Mouse (Mus musculus) cerebellum, adult 18-20 months (tissue): ENCODE measurements around the gene Rarres2.

Experiments
- DNase-seq, 2 experiments: peaks; one replicate each; pipeline ENCODE4 v3.0.0; 2021

The Rarres2 gene

DNA sequence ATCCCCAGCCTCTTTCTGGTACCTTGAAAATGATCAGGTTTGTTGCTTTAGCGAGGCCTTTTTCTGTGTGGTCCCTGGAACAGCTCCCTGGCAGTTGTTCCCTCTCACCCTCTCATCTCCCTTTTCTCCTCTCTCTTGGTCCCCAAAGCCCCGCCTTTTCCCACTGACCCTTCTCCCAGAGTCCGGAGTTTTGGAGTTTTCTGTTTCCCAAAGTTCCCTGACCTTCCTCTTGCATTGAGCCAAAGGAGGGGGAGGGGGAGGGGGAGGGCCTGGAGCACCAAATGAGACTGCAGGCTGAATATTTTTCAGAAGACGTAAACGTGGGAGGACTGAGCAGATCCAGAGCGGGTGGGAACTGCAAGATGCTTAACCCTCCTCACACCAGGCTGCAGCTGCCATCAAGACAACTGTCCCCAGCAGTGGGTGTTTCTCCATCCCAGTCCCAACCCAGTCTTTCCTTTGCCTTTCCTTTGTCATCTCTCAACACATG is at the start of gene Rarres2:
Gene Rarres2 (minus strand): TSS at position 218 of the 490 bp plus-strand sequence.
- DNase-seq, result no peak

DNA sequence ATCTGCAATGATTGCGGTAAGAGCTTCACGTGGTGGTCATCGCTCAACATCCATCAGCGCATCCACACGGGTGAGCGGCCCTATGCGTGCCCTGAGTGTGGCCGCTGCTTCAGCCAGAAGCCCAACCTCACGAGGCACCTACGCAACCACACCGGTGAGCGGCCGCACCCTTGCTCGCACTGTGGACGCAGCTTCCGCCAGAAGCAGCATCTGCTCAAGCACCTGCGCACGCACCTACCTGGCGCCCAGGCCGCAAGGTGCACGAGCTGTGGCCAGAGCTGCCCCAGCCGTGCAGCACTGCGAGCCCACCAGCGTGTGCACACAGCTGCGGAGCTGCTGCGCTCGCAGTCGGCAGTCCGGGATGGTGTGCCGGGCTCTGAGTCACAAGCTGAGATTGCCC is 47.4 kb upstream of the Rarres2 start:
- DNase-seq, result no peak

DNA sequence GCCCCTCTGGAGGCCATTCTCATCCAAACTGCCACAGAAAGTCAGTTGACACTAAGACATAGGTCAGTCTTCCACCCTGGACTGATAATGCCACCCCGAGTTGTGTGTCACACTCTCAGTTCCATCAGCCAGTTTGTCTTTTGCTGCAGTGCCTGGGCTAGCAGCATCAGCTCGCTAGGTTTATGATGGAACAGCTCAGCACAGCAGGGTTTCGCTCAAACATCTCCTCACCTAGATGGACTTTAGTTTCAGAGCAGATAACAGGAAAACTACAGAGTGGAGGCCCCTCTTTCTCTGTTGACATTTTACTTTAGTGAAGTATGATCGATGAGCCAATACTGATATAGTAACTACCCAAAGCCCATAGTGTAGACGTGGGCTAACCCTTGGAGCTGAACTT is 42.2 kb upstream of the Rarres2 start:
- no peak for DNase-seq

DNA sequence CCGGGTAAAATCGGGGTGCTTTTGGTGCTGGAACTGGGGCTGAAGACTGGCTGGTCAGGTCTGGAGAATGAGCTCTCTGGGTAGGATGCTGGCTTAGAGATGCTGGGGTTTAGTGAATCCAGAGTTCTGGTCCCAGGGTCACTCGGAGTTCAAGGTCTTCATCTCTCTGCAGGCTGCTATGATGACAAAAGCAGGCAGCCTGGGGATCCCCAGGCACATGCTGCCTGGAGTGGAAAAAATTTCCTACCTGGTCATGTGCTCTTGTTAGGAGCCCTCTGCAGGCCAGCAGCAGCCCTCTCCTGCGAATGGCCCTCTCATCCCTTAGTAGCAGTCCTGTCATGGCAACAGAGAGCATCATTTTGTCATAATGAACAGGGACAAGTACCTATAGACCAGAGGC is 40.9 kb upstream of the Rarres2 start:
- no peak for DNase-seq

DNA sequence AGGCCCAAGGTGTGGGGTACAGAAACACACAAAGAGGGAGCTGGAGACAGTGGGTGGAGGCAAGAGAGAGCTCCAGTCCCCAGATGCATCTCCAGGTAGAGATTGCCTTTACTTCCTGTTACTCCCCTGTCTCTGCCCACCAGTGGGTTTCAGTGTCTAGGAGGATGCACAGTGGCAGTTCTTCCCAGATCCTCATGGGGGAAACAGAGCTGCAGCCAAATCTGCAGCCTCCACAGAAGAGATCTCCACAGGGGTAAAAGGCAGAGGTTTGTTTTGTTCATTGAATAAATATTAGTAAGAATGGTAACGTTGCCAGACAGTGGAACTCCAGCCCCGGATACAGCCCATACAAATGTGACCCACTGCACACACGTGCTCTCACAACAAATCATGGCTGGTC is 38.1 kb upstream of the Rarres2 start:
- no peak for DNase-seq

DNA sequence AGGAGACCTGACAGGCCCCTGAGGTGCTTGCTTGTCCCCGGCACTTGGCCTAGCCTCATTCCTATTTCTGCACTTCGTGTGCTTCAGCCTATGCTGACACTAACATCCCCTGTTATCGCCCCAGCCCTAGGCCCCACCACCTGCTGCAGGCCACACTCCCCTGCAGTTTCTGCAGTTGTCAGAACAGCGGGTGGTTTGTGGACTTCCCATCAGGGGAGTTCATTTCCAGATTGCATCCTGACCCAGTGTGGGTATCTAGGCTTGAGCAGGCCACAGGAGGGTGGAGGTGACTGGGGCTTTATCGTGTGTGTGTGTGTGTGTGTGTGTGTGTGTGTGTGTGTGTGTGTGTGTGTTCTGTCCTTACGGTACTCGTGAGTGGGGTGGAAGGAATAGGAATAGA is 36.9 kb upstream of the Rarres2 start:
- DNase-seq, result peak in 1 of 2 experiments; percentile 35

DNA sequence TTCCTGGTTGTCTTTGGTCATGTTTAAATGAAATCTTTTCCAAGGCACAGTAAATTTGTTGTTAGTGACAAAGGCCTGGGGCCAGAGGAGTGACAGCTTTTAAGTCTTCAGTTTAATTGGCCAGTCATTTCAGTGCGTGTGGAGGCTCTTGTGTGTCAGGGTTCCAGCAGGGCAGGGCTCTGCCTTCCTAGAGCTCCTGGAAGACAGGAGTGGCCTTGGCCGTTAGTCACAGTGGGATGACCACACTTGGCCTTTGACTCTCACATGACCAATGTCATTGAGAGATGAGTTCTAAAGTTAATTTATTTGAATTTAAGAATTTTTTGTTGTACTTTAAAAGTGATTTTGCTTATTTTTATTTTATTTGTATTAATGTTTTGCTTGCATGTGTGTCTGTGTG is 35.5 kb upstream of the Rarres2 start:
- DNase-seq, result no peak

DNA sequence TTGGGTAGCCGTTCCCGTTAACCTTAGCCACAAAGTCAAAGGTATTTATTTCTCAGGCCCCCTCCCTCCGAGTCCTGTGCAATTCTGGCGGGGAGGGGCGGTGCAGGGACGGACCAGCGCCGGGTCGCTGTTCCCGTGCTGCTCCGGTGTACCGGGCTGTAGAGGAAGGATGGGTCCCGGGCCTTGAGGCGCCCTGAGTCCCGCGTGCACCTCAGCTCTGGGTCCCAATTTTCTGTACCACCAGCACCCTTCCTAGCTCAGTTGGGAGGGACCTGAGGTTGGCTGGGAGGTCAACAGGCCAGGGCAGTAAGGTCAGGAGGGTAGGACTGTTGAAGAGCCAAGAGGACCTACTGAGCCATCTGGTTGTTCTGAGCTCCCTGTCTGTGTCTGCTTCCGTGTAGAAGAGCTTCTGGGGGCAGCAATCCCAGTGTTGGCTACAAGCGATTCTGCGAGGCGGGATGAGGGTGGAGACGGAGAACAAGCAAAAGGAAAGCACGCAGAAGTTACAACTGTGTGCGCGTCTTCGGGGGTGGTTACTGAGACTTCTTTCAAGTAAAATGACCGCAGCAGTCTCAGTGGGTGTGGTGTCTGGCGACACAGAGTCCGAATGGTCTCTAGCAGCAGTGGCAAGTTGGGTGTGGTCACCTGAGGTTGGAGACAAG is 29.6 kb upstream of the Rarres2 start:
- peak in 1 of 2 experiments; percentile 56 for DNase-seq

DNA sequence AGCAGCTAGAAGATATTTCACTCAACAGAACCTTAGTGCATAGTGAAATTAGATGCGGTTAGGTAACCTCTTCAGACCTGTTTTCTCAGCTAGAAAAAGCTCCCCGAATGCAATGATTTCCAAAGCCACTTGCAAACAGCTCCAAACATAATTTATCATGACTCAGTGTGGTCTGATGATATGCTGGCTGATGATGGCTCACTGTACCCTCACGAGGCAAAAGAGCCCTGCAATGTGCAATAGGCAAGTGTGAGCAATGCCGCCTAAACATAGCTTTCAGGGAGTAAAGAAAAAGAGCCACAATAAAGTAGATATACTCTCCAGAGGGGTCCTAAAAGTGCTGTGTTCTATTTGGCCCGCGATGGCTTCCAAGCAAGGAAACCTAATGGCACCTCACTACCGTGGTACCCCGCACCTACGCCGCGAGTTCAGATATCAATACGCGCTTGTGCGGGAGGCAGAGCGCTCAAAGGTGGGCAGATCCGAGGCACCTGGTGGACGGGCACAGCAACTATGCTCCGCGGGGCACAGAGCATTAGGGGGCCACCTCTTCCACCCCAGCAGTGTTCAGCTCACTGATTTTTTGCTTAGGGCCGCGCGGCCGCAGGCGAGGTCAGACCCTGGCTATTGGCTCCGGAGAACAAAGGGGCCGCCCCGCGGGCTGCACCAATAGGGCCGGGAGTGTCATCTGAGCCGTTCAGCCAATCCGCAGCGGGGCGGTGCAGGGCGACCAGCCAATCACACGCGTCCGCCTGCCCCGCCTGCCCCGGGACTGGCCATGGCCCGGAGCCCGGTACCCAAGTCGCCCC is 28.9 kb upstream of the Rarres2 start, which contains the start of gene Zfp775:
Gene Zfp775 (plus strand): TSS at position 793 of the 809 bp plus-strand sequence.
- DNase-seq, result peak; percentile 98

DNA sequence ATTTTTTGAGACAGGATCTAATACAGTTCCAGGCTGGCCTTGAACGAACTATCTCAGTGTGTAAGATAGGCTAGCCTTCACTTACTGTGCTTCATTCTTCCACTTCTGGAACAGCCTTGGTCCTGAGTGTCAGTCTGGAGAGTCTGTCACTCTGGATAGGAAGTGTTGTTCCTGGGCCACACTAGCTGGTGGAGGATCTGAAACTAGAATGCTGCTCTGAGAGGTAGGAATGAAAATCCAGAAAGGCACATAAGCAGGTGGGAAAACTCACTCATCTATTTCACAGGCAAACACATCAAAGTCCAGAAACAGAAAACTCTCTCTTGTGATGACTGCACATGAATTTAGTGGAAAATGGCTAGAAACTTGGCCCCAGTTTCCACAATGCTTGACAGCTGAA is 28.0 kb upstream of the Rarres2 start:
- DNase-seq, result no peak

DNA sequence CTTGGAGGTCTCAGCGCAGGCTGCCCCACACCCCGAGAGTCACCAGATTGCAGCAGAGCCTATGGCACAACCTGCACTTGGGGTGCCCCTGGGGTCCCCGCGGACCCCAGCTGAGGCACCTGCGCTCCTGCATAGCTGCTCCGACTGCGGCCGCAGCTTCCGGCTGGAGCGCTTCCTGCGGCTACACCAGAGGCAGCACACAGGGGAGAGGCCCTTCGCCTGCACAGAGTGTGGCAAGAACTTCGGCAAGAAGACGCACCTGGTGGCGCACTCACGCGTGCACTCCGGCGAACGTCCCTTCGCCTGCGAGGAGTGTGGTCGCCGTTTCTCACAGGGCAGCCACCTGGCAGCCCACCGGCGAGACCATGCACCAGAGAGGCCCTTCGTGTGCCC is 24.6 kb upstream of the Rarres2 start:
- no peak for DNase-seq

DNA sequence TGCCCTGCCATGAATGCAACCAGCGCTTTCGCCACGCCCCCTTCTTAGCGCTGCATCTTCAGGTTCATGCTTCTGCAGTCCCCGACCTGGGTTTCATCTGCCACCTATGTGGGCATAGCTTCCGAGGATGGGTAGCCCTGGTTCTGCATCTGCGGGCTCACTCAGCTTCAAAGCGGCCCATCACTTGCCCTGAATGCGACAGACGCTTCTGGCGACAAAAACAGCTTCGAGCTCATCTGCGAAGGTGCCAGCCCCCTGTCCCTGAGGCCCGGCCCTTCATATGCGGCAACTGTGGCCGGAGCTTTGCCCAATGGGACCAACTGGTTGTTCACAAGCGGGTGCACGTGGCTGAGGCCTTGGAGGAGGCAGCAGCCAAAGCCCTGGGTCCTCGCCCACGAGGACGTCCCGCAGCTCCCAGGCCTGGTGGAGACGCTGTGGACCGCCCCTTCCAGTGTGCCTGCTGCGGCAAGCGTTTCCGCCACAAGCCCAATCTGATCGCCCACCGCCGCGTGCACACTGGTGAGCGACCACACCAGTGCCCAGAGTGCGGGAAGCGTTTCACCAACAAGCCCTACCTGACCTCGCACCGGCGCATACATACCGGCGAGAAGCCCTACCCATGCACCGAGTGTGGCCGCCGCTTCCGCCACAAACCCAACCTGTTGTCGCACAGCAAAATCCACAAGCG is 24.1 kb upstream of the Rarres2 start:
- DNase-seq, result no peak

DNA sequence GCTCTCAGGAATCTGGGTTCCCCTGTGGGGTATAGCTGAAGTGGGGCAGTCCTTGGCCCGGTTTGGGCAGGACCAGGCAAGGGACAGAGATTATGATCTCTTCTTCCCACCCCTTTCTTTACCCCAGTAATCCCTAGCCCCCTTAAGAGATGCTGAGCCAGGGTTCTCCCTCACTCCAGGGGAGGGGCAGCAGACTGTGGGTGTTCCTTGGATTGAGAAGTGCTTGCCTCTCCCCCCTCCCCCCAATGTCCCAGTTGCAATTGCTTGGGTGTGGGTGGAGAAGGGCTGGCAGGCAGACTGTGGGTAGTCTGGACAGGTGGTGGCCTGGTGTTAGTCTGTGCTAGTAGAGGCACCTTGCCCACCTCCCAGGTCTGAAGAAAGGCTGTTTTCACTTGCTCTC is 22.7 kb upstream of the Rarres2 start:
- peak; percentile 40 to 49 for DNase-seq

DNA sequence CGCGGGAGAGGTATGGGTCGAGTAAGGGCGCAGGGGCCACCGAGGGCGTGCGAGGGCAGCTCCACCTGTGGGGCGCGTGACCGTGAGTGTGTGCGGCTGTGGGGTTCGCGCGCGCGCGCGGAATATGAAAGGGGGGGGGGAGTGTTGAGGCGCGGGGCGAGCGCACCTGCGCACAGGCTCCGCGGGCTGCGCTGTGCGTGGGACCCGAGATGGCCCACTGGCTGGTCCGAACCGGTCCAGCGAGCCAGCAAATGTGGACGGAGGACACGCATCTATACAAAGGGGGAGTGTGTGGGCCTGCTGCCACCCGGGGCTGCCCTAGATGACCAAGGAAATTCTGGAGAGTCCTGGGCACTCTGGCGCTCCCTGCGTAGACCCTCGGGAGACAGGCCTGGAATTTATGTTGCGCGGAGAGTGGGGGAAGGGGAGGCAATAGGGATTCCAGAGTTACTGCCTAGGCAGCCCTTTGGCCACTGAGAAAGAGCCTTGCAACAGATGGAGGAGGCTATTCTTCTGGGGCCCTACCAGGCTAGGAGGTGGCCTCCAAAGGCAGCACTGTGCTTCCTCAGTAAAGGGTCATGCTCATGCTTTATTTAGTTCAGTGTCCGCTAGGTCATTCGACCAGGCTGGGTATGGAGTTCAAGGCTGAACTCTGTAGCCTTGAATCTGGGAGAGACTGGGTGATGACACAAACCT is 21.6 kb upstream of the Rarres2 start:
- peak in 1 of 2 experiments; percentile 68 for DNase-seq

DNA sequence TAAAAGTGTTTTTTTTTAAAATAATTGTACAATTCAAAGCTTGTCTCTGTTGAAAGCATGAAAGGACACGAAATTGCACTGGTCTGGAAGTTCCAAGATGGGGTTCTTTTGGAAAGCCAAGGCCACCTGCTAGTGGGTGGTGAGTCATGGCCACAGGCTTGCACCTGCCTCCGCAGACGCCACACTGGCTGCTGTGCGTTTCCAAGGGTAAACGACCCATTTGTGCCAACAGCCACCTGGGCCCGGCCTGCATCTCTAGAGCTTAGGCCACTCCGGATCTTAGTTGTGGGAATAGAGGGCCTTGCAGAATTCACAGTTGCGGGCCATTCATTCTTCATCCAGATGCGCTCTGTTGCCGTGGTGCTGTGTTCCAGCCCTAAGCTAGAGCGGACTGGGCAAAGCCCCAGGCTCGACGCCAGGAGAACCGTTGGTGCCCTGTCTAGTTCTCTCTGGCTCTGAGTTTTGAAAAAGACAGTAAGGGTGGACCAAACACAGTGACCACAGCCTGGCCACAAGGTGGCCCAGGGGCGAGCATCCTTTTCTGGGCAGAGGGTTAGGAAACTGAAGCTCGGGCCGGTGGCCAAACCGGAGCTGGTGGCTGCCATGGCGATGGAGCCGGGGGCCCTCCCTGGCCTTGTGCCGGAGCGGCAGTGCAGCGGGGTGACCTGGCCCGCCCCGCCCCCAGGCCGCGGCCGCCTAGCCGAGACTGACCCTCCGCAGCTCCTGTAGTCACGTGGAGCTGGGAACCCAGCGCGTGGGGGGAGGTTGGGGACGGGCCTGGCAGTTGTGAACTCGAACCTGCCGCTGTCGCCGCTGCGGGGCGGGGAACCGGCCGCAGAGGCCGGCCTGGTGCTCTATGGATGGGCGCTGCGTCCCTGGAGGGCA is 20.8 kb upstream of the Rarres2 start, which contains the start of the genes Repin1 and Gm44965:
Gene Repin1 (plus strand): TSS at position 726 of the 885 bp plus-strand sequence.
Gene Gm44965 (plus strand): TSS at position 784 of the 885 bp plus-strand sequence.
- DNase-seq, result peak; percentile 94 to 99

DNA sequence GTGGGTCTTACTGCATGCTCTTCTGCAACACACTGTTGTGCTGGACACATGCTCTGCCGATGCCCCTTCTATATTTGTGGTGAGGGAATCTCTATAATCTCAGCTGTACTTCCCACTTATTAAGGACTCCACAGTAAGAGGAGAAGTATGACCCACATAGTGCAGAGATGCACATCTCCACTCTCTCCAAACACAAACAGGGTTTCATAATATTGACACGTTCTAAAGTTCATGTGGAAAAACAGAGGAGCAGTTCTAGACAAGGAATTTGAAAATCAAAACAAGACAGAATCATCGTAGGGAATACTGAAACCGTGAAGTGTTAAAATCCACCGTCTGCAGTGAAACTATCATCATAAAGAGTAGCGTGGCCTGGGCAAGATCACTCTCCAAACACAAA is 19.3 kb upstream of the Rarres2 start:
- DNase-seq, result no peak

DNA sequence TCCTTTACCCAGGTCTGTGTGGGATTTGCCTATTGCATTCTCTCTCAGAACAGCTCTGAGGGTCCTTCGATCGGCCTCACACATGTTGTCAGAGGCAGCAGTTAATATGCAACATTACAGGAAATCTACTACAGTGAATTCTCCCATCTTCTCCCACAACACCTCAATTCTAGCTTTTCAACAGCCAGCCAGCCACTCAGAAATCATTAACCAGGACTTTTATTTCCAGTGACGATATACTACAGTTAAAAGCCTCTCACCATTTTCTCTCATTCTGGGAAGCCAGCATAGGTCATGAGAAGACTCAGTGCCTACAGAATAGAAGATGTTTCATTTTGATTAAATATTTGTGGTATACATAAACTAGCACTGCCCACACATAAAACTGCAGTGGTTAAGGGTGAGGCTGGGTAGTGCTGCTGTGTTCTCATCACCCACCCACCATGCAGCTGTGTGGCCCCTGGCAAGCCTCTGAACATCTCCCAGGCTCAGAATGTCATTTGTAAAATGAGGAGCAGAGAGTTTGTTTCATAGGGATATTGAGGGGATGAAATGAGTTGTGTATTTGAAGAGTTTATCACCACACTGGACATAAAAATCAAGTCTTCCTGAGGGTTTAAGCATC is 18.7 kb upstream of the Rarres2 start:
- no peak for DNase-seq

DNA sequence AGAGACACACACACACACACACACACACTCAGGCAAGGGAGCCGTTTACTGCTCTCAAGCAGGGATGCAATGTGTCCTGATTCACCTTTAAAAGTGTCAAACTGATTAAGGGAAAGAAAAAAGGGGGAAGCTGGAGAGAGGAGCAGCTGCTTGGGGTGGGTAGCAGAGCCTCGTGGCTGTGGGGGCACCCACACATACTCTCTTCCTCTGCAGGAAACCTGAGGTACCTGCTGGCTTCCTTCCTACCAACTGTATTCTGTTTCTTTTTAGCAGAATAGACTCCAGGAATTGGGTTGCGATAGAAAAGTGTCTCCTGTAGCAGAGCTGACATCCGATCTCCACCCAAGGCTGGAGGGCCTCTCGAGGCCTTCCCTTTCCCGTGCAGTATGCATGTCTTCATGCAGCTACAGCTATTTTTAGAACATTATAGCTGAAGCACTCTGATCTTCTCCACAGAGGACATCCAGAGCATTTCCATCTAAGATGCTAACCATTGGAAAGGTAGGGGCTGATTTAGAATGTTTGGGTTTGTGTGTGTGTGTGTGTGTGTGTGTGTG is 16.7 kb upstream of the Rarres2 start, which contains the start of gene Gm45021:
Gene Gm45021 (plus strand): TSS at position 417 of the 557 bp plus-strand sequence.
- DNase-seq, result no peak

DNA sequence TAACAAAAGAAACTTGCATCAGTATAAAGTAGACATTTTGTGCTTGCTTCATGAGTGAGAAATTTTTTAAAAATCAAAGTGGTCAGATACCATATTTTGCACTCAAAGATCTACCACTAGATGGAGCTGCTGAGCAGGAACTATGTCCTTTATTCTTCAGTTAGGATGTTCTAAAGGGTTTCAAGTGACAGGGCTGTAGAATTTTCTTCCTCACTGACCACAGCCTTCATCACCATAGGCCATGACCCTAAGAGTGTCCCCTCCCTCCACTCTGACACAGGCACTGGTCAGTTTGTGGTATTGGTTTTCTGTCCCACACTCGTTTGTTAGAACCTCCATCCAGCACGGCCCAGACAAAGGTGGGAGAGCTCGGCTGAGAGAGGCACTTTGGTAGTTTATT is 9.4 kb upstream of the Rarres2 start:
- DNase-seq, result peak; percentile 50 to 69

DNA sequence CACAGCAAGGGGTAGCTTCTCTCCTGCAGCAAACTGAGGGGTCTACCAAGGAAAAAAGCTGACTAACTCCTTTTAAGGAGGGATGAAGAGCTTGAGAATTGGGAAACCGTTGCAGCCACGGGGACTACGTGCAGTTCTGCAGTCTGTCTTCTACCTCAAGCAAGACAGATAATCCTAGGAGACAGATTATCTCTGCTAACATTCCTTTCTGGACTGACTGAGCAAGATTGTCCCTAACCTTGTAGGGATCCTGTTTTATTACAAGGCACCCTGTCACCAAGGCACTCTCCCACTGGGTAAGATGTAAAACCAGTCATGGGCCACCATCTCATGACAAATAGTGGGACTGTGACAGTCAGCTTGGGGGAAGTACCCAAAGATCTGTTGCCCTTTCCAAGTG is 8.7 kb upstream of the Rarres2 start:
- no peak for DNase-seq

DNA sequence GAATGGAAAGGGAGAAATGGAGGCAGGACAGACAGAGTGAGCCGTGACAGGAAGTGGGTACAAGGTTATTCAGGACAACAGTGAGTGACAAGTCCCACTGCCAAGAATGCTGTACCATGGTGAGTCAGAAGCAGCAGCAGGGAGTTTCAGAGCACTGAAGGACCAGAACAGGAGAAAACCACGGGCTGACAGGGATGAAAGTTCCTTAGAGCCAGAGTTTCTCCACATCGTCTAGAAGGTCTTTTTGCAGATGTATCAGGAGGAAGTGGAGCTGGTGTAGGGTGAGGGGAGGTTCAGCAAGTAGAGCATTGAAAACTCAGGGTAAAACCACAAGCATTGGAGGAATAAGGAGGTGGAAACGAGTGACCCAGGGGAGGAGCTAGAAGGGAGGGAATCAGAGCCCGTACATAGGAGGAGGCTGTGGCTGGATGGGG is 6.6 kb upstream of the Rarres2 start:
- DNase-seq, result no peak
